Mouse (Mus musculus) CH12.LX (cell line): ENCODE data around the gene Ei24. TPM values are rescaled to one million over a fixed set of nuclear protein-coding genes. Genes with fewer than 3 reads are reported as not detected.

Experiments
- DNase-seq: peaks from one replicate; pipeline ENCODE4 v3.0.0-alpha.2; 2013; ENCODE audit errors: extremely low read depth
- H3K27ac ChIP-seq: 2 replicates; pipeline ENCODE4 v1.5.1; 2012; ENCODE audit warnings: low read depth, mild to moderate bottlenecking, control low read depth, moderate library complexity; ENCODE audit not compliant: insufficient read depth
- H3K27me3 ChIP-seq: replicated peaks from 2 replicates; pipeline ENCODE3; 2012; ENCODE audit warnings: inconsistent platforms
- H3K36me3 ChIP-seq, 2 experiments: replicated peaks in 1 of 2; 2 replicates each; pipeline versions ENCODE3 to v1.6.1; 2012; ENCODE audit warnings: inconsistent platforms in 1 of 2, low read length in 1 of 2, mild to moderate bottlenecking in 1 of 2, mixed read lengths in 1 of 2, moderate library complexity in 1 of 2; ENCODE audit not compliant: control insufficient read depth in 1 of 2, insufficient read depth in 1 of 2
- H3K4me1 ChIP-seq, 2 experiments: 2 replicates each; pipeline ENCODE4 v1.6.1; 2012; ENCODE audit warnings: inconsistent platforms in 1 of 2, moderate library complexity in 1 of 2; ENCODE audit not compliant: insufficient read depth in 2 of 2, control insufficient read depth in 1 of 2
- H3K4me2 ChIP-seq: 2 replicates; pipeline ENCODE4 v1.6.1; 2012; ENCODE audit warnings: low read depth, mild to moderate bottlenecking, control low read depth; ENCODE audit not compliant: poor library complexity, insufficient read depth, severe bottlenecking
- H3K4me3 ChIP-seq, 3 experiments: fragments of 150-350 bp in 1 of 3; sonication (generic) in 1 of 3; replicated peaks in 1 of 3; 2 replicates each; pipeline versions ENCODE3 to v1.5.1; 2011 to 2012; ENCODE audit warnings: low read depth in 2 of 3, low read length in 2 of 3, mild to moderate bottlenecking in 2 of 3, moderate library complexity in 2 of 3, control low read depth in 1 of 3, improper control_type of control experiment in 1 of 3, inconsistent platforms in 1 of 3, mixed read lengths in 1 of 3; ENCODE audit not compliant: poor library complexity in 1 of 3
- H3K79me2 ChIP-seq: replicated peaks from 2 replicates; pipeline ENCODE4 v1.6.1; 2012; ENCODE audit warnings: mild to moderate bottlenecking, moderate library complexity; ENCODE audit not compliant: control insufficient read depth, poor library complexity, insufficient read depth, severe bottlenecking; ENCODE audit errors: extremely low read depth
- H3K9ac ChIP-seq: 2 replicates; pipeline ENCODE4 v1.6.1; 2012; ENCODE audit warnings: low read depth, mild to moderate bottlenecking, control low read depth, moderate library complexity; ENCODE audit not compliant: insufficient read depth
- H3K9me3 ChIP-seq: replicated peaks from 2 replicates; pipeline ENCODE3; 2012; ENCODE audit warnings: low read length, inconsistent platforms, mixed read lengths
- CHD1 ChIP-seq: IDR thresholded peaks from 2 replicates; pipeline ENCODE4 v1.6.1; 2012; ENCODE audit warnings: low read depth, low read length, improper control_type of control experiment, inconsistent platforms
- CTCF ChIP-seq, 2 experiments: IDR thresholded peaks in 1 of 2; conservative IDR thresholded peaks in 1 of 2; 2 replicates each; pipeline ENCODE4 v1.5.1; 2011 to 2012; ENCODE audit warnings: low read depth in 2 of 2, low read length in 2 of 2, improper control_type of control experiment in 1 of 2, inconsistent platforms in 1 of 2, mild to moderate bottlenecking in 1 of 2, moderate library complexity in 1 of 2
- ELF1 ChIP-seq: IDR thresholded peaks from 2 replicates; pipeline ENCODE4 v1.6.1; 2014; ENCODE audit warnings: low read depth, mild to moderate bottlenecking, inconsistent platforms, low read length, improper control_type of control experiment
- EP300 ChIP-seq: IDR thresholded peaks from 2 replicates; pipeline ENCODE4 v1.6.1; 2011; ENCODE audit warnings: low read length, improper control_type of control experiment
- ETS1 ChIP-seq: conservative IDR thresholded peaks from 2 replicates; pipeline ENCODE4 v1.6.1; 2012; ENCODE audit warnings: low read depth, mild to moderate bottlenecking, inconsistent platforms, low read length, improper control_type of control experiment, moderate library complexity
- JUND ChIP-seq: conservative IDR thresholded peaks from 2 replicates; pipeline ENCODE4 v1.6.1; 2011; ENCODE audit warnings: low read depth, low read length, improper control_type of control experiment
- KAT2A ChIP-seq: IDR thresholded peaks from 2 replicates; pipeline ENCODE4 v1.6.1; 2012; ENCODE audit warnings: low read length, improper control_type of control experiment, inconsistent platforms; ENCODE audit not compliant: insufficient replicate concordance
- MAX ChIP-seq: IDR thresholded peaks from 2 replicates; pipeline ENCODE4 v1.6.1; 2011; ENCODE audit warnings: low read length, improper control_type of control experiment
- MXI1 ChIP-seq: IDR thresholded peaks from 2 replicates; pipeline ENCODE4 v1.6.1; 2011; ENCODE audit warnings: mild to moderate bottlenecking, low read depth, low read length, improper control_type of control experiment
- POLR2A ChIP-seq: IDR thresholded peaks from 2 replicates; pipeline ENCODE4 v1.6.1; 2011; ENCODE audit warnings: low read depth, mild to moderate bottlenecking, improper control_type of control experiment, low read length
- POLR2AphosphoS2 ChIP-seq: IDR thresholded peaks from 2 replicates; pipeline ENCODE4 v1.6.1; 2011; ENCODE audit warnings: low read depth, low read length, improper control_type of control experiment
- RAD21 ChIP-seq: IDR thresholded peaks from 2 replicates; pipeline ENCODE4 v1.6.1; 2011; ENCODE audit warnings: low read depth, mild to moderate bottlenecking, low read length, improper control_type of control experiment, moderate library complexity
- TBP ChIP-seq: conservative IDR thresholded peaks from 2 replicates; pipeline ENCODE4 v1.6.1; 2011; ENCODE audit warnings: low read depth, low read length, improper control_type of control experiment
- USF1 ChIP-seq: IDR thresholded peaks from 2 replicates; pipeline ENCODE4 v1.6.1; 2014; ENCODE audit warnings: low read depth, mild to moderate bottlenecking, inconsistent platforms, low read length, improper control_type of control experiment
- ZMIZ1 ChIP-seq: IDR thresholded peaks from 2 replicates; pipeline ENCODE4 v1.6.1; 2012; ENCODE audit warnings: low read depth, mild to moderate bottlenecking, inconsistent platforms, low read length, improper control_type of control experiment
- dilution Hi-C: fragments of 300-500 bp; cut with MboI; formaldehyde crosslinking; loops from 2 replicates; pipeline ENCODE4 v1.14.3; 2020; ENCODE audit warnings: low sequenced_read_pairs; ENCODE audit not compliant: extremely low pct_unique_long_range_greater_than_20kb, extremely low pct_ligation_motif_present
- in situ Hi-C: fragments of 300-500 bp; cut with MboI; formaldehyde crosslinking; loops from 3 replicates; pipeline ENCODE4 v1.14.3; 2019; ENCODE audit warnings: low sequenced_read_pairs, low pct_ligation_motif_present, low pct_unique_long_range_greater_than_20kb, mixed read lengths
- polyA plus RNA-seq: library from polyadenylated mRNA; unstranded; fragments of >175 nt; gene quantifications from 2 replicates; pipeline ENCODE4 v1.2.1, GENCODE M21; 2012; ENCODE audit warnings: low read depth; ENCODE audit not compliant: insufficient read length
- total RNA-seq, 2 experiments: library from RNA; depleted of rRNA; stranded (reverse); fragments of 300-350 nt in 1 of 2; fragments of >200 nt in 1 of 2; gene quantifications; 2 replicates each; pipeline ENCODE4 v1.2.3; 2012 to 2014

Gene Ei24
- total and polyA plus RNA-seq, 3 experiments, result 37.7 to 64.3 (median 57.6) TPM

DNA sequence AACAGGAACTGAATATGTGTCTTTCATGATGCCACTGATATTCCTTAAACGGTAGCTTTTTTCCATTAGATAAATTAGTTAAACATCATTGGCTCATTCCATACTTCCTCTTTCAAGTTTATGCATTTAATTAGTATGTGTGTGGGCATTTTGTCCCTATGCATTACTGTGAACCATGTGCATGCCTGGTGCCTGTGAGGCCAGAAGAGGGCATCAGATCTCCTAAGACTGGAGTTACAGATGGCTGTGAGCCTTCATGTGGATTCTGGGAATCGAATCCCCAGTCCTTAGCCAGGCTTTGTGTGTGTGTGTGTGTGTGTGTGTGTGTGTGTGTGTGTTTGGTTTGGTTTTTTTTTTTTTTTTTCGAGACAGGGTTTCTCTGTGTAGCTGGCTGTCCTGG is 17.3 kb upstream of the Ei24 start:
- dilution Hi-C loops, result no loop called here

GRCm38 (mm10) chr9:36808126-36808785 is 11.1 kb upstream of the Ei24 start:
- no peak overlapping the region for H3K27ac ChIP-seq
- no peaks in the 10 kb centered on the region for H3K36me3 ChIP-seq
- no peak overlapping the region for H3K4me2 ChIP-seq
- in situ Hi-C loops, result no loop called here
- peaks cover 2% of the 10 kb centered on the region for H3K27me3 ChIP-seq
- peaks cover 3% of the 10 kb centered on the region for H3K9me3 ChIP-seq
- H3K4me1 ChIP-seq, result no peaks in the 10 kb centered on the region
- no peak overlapping the region for H3K9ac ChIP-seq
- no peaks in the 10 kb centered on the region for H3K79me2 ChIP-seq
- no peak overlapping the region for H3K4me3 ChIP-seq
- no peak for DNase-seq
- dilution Hi-C loops, result no loop called here
- TF ChIP-seq ETS1 (no peak), USF1 (no peak), JUND (no peak), POLR2AphosphoS2 (no peak), KAT2A (no peak), CHD1 (no peak), ELF1 (no peak), MXI1 (no peak)

More for the DNA sequence above, 17.3 kb upstream of the Ei24 start:
- no peak overlapping the region for H3K4me3 ChIP-seq
- no peak overlapping the region for H3K27ac ChIP-seq
- no peak overlapping the region for H3K9ac ChIP-seq
- H3K79me2 ChIP-seq, result no peaks in the 10 kb centered on the region
- in situ Hi-C loops, result no loop called here
- H3K4me2 ChIP-seq, result no peak overlapping the region
- peaks cover 3% of the 10 kb centered on the region for H3K9me3 ChIP-seq
- no peaks in the 10 kb centered on the region for H3K4me1 ChIP-seq
- peaks cover 2% of the 10 kb centered on the region for H3K27me3 ChIP-seq
- TF ChIP-seq CTCF (conservative IDR thresholded peaks at IDR 0.05 in 1 of 2, IDR thresholded peaks at IDR 0.05 in 1 of 2; ENCODE audit: low read depth in 2 of 2, low read length in 2 of 2) (peak in 1 of 2 experiments; percentile 42; a peak in 2 of 4 replicates), MAX (no peak)
- TF ChIP-seq, all 38 proteins: peak for 1
- no peak for DNase-seq
- H3K36me3 ChIP-seq, result no peaks in the 10 kb centered on the region

- Histone ChIP-seq H3K4me2 (no peak overlapping the region), H3K27ac (no peak overlapping the region), H3K36me3 (no peaks in the 10 kb centered on the region), H3K79me2 (no peaks in the 10 kb centered on the region), H3K4me1 (no peaks in the 10 kb centered on the region; a peak in 2 of 4 replicates), H3K27me3 (no peaks in the 10 kb centered on the region), H3K9ac (no peak overlapping the region)
- in situ Hi-C loops (no loop called here), dilution Hi-C loops (no loop called here)
- no peak for DNase-seq
- TF ChIP-seq TBP (no peak), POLR2A (no peak), JUND (no peak), USF1 (no peak), ZMIZ1 (no peak), RAD21 (no peak), CHD1 (no peak), EP300 (no peak)
- TF ChIP-seq, all 38 proteins: peak for 0
- Histone ChIP-seq H3K4me3 (no peak overlapping the region), H3K9me3 (peaks cover 3% of the 10 kb centered on the region)
Measured at GRCm38 (mm10) chr9:36805256-36805975, 8.2 kb upstream of the Ei24 start.
